Mouse (Mus musculus) MEL (cell line): ENCODE measurements around the gene Crcp. TPM values are rescaled to one million over a fixed set of nuclear protein-coding genes. Genes with fewer than 3 reads are reported as not detected.

Experiments
- DNase-seq: peaks from one replicate; pipeline ENCODE4 v3.0.0; 2011; ENCODE audit warnings: low read depth, low spot score
- H3K27ac ChIP-seq: 2 replicates; pipeline ENCODE4 v1.5.1; 2012; ENCODE audit warnings: low read depth, mild to moderate bottlenecking, control low read depth, low read length, moderate library complexity; ENCODE audit not compliant: control insufficient read depth
- H3K27me3 ChIP-seq, 2 experiments: fragments of 150-350 bp in 1 of 2; sonication (generic) in 1 of 2; 2 replicates each; pipeline ENCODE4 v1.6.1; 2012; ENCODE audit warnings: low read length in 2 of 2, mild to moderate bottlenecking in 2 of 2, improper control_type of control experiment in 1 of 2, moderate library complexity in 1 of 2; ENCODE audit not compliant: insufficient read depth in 2 of 2, control insufficient read depth in 1 of 2
- H3K36me3 ChIP-seq, 2 experiments: 2 replicates each; pipeline ENCODE4 v1.6.1; 2012 to 2014; ENCODE audit warnings: low read length in 2 of 2, improper control_type of control experiment in 1 of 2, inconsistent platforms in 1 of 2, mild to moderate bottlenecking in 1 of 2; ENCODE audit not compliant: insufficient read depth in 2 of 2, control insufficient read depth in 1 of 2
- H3K4me1 ChIP-seq, 2 experiments: fragments of 150-350 bp in 1 of 2; sonication (generic) in 1 of 2; 2 replicates each; pipeline ENCODE4 v1.6.1; 2012; ENCODE audit warnings: low read length in 2 of 2, improper control_type of control experiment in 1 of 2, mild to moderate bottlenecking in 1 of 2; ENCODE audit not compliant: insufficient read depth in 2 of 2, control insufficient read depth in 1 of 2
- H3K4me3 ChIP-seq, 2 experiments: fragments of 150-350 bp in 1 of 2; sonication (generic) in 1 of 2; 2 replicates each; pipeline ENCODE4 v1.5.1; 2012; ENCODE audit warnings: low read depth in 2 of 2, low read length in 2 of 2, mild to moderate bottlenecking in 2 of 2, moderate library complexity in 2 of 2, control low read depth in 1 of 2, improper control_type of control experiment in 1 of 2; ENCODE audit not compliant: control insufficient read depth in 1 of 2, insufficient read depth in 1 of 2
- H3K79me2 ChIP-seq: 2 replicates; pipeline ENCODE4 v1.6.1; 2012; ENCODE audit warnings: mild to moderate bottlenecking, low read length, moderate library complexity; ENCODE audit not compliant: control insufficient read depth, poor library complexity, insufficient read depth
- H3K9ac ChIP-seq: 2 replicates; pipeline ENCODE4 v1.6.1; 2012; ENCODE audit warnings: low read depth, mild to moderate bottlenecking, control low read depth, low read length, moderate library complexity; ENCODE audit not compliant: control insufficient read depth, poor library complexity, severe bottlenecking
- H3K9me3 ChIP-seq: fragments of 150-350 bp; sonication (generic); replicated peaks from 2 replicates; pipeline ENCODE4 v1.6.1; 2012; ENCODE audit warnings: mild to moderate bottlenecking, low read length, improper control_type of control experiment, moderate library complexity; ENCODE audit not compliant: insufficient read depth
- CHD1 ChIP-seq: IDR thresholded peaks from 2 replicates; pipeline ENCODE4 v1.6.1; 2012; ENCODE audit warnings: low read depth, mild to moderate bottlenecking, inconsistent platforms, low read length, improper control_type of control experiment
- CTCF ChIP-seq, 3 experiments: IDR thresholded peaks in 2 of 3; conservative IDR thresholded peaks in 1 of 3; 2 replicates each; pipeline ENCODE4 v1.5.1; 2011 to 2012; ENCODE audit warnings: low read length in 3 of 3, low read depth in 2 of 3, mild to moderate bottlenecking in 2 of 3, improper control_type of control experiment in 1 of 3, inconsistent platforms in 1 of 3, mixed read lengths in 1 of 3, moderate library complexity in 1 of 3; ENCODE audit not compliant: control insufficient read depth in 1 of 3, insufficient read depth in 1 of 3, poor library complexity in 1 of 3, severe bottlenecking in 1 of 3
- ELF1 ChIP-seq: IDR thresholded peaks from 2 replicates; pipeline ENCODE4 v1.6.1; 2014; ENCODE audit warnings: low read depth, mild to moderate bottlenecking, inconsistent platforms, low read length, improper control_type of control experiment, moderate library complexity
- ETS1 ChIP-seq: IDR thresholded peaks from 2 replicates; pipeline ENCODE4 v1.6.1; 2012; ENCODE audit warnings: low read depth, mild to moderate bottlenecking, inconsistent platforms, low read length, improper control_type of control experiment, moderate library complexity
- GATA1 ChIP-seq: IDR thresholded peaks from 2 replicates; pipeline ENCODE4 v1.6.1; 2011; ENCODE audit warnings: low read depth, low read length, improper control_type of control experiment
- JUND ChIP-seq: IDR thresholded peaks from 2 replicates; pipeline ENCODE4 v1.6.1; 2011; ENCODE audit warnings: low read depth, mild to moderate bottlenecking, improper control_type of control experiment, low read length
- KAT2A ChIP-seq: conservative IDR thresholded peaks from 2 replicates; pipeline ENCODE4 v1.6.1; 2012; ENCODE audit warnings: low read depth, low read length, improper control_type of control experiment, inconsistent platforms
- MAFK ChIP-seq: IDR thresholded peaks from 2 replicates; pipeline ENCODE4 v1.6.1; 2011; ENCODE audit warnings: low read depth, mild to moderate bottlenecking, low read length, improper control_type of control experiment, borderline replicate concordance
- MAX ChIP-seq: IDR thresholded peaks from 2 replicates; pipeline ENCODE4 v1.6.1; 2011; ENCODE audit warnings: low read length, improper control_type of control experiment
- MAZ ChIP-seq: IDR thresholded peaks from 2 replicates; pipeline ENCODE4 v1.6.1; 2012; ENCODE audit warnings: low read depth, mild to moderate bottlenecking, inconsistent platforms, low read length, improper control_type of control experiment
- MEF2A ChIP-seq: IDR thresholded peaks from 2 replicates; pipeline ENCODE4 v1.6.1; 2014; ENCODE audit warnings: low read depth, mild to moderate bottlenecking, inconsistent platforms, low read length, improper control_type of control experiment; ENCODE audit not compliant: poor library complexity, insufficient replicate concordance, severe bottlenecking; ENCODE audit errors: extremely low read depth
- MXI1 ChIP-seq: IDR thresholded peaks from 2 replicates; pipeline ENCODE4 v1.6.1; 2011; ENCODE audit warnings: mild to moderate bottlenecking, low read depth, low read length, improper control_type of control experiment
- MYB ChIP-seq: IDR thresholded peaks from 2 replicates; pipeline ENCODE4 v1.6.1; 2011; ENCODE audit warnings: mild to moderate bottlenecking, low read depth, low read length, improper control_type of control experiment
- MYC ChIP-seq: IDR thresholded peaks from 2 replicates; pipeline ENCODE4 v1.6.1; 2011; ENCODE audit warnings: low read depth, mild to moderate bottlenecking, low read length, improper control_type of control experiment, moderate library complexity
- POLR2A ChIP-seq, 2 experiments: IDR thresholded peaks; 2 replicates each; pipeline ENCODE4 v1.6.1; 2011 to 2012; ENCODE audit warnings: low read length in 2 of 2, mild to moderate bottlenecking in 2 of 2, control low read depth in 1 of 2, improper control_type of control experiment in 1 of 2, low read depth in 1 of 2, moderate library complexity in 1 of 2; ENCODE audit not compliant: control insufficient read depth in 1 of 2, insufficient read depth in 1 of 2, poor library complexity in 1 of 2
- POLR2AphosphoS5 ChIP-seq: IDR thresholded peaks from 2 replicates; pipeline ENCODE4 v1.6.1; 2012; ENCODE audit warnings: low read depth, borderline replicate concordance, mild to moderate bottlenecking, inconsistent platforms, low read length, moderate library complexity, mixed read lengths
- RAD21 ChIP-seq: IDR thresholded peaks from 2 replicates; pipeline ENCODE4 v1.6.1; 2011; ENCODE audit warnings: mild to moderate bottlenecking, low read depth, low read length, improper control_type of control experiment
- RCOR1 ChIP-seq: IDR thresholded peaks from 2 replicates; pipeline ENCODE4 v1.6.1; 2012; ENCODE audit warnings: low read depth, mild to moderate bottlenecking, inconsistent platforms, low read length, improper control_type of control experiment
- SIN3A ChIP-seq: IDR thresholded peaks from 2 replicates; pipeline ENCODE4 v1.6.1; 2012; ENCODE audit warnings: low read length, improper control_type of control experiment, inconsistent platforms
- SMC3 ChIP-seq: IDR thresholded peaks from 2 replicates; pipeline ENCODE4 v1.6.1; 2011; ENCODE audit warnings: low read depth, low read length, improper control_type of control experiment
- TAL1 ChIP-seq: IDR thresholded peaks from 2 replicates; pipeline ENCODE4 v1.6.1; 2012; ENCODE audit warnings: mild to moderate bottlenecking, inconsistent platforms, low read length, moderate library complexity, mixed read lengths
- TBP ChIP-seq: IDR thresholded peaks from 2 replicates; pipeline ENCODE4 v1.8.0; 2011; ENCODE audit warnings: low read depth, low read length, improper control_type of control experiment
- TCF12 ChIP-seq: IDR thresholded peaks from 2 replicates; pipeline ENCODE4 v1.6.1; 2014; ENCODE audit warnings: low read depth, mild to moderate bottlenecking, inconsistent platforms, low read length, improper control_type of control experiment, moderate library complexity
- USF1 ChIP-seq: IDR thresholded peaks from 2 replicates; pipeline ENCODE4 v1.6.1; 2014; ENCODE audit warnings: low read depth, mild to moderate bottlenecking, inconsistent platforms, low read length, improper control_type of control experiment, moderate library complexity
- ZC3H11A ChIP-seq: IDR thresholded peaks from 2 replicates; pipeline ENCODE4 v1.6.1; 2012; ENCODE audit warnings: low read depth, mild to moderate bottlenecking, inconsistent platforms, low read length, improper control_type of control experiment
- ZKSCAN1 ChIP-seq: IDR thresholded peaks from 2 replicates; pipeline ENCODE4 v1.6.1; 2012; ENCODE audit warnings: low read depth, mild to moderate bottlenecking, inconsistent platforms, low read length, improper control_type of control experiment, moderate library complexity
- ZNF384 ChIP-seq: IDR thresholded peaks from 2 replicates; pipeline ENCODE4 v1.6.1; 2012; ENCODE audit warnings: low read depth, mild to moderate bottlenecking, inconsistent platforms, low read length, improper control_type of control experiment
- polyA plus RNA-seq, 2 experiments: library from polyadenylated mRNA; stranded (reverse) in 1 of 2; unstranded in 1 of 2; fragments of >175 nt in 1 of 2; fragments of >200 nt in 1 of 2; gene quantifications; 2 replicates each; pipeline versions ENCODE4 v1.2.1 to v1.2.4; 2012; ENCODE audit warnings: low replicate concordance in 2 of 2, low read depth in 1 of 2; ENCODE audit not compliant: insufficient read length in 2 of 2, insufficient read depth in 1 of 2, missing spikeins in 1 of 2
- total RNA-seq: library from RNA; depleted of rRNA; stranded (reverse); fragments of 300-350 nt; gene quantifications from 2 replicates; pipeline ENCODE4 v1.2.3, GENCODE M21; 2012

The Crcp gene
- total and polyA plus RNA-seq, 3 experiments = 56.2 to 69.6 TPM; not detected in 1

GRCm38 (mm10) chr5:130044201-130044695 lies 15.2 kb downstream of the Crcp start:
- Histone ChIP-seq H3K79me2 (no peaks in the 10 kb centered on the region), H3K27ac (no peak overlapping the region), H3K4me1 (no peaks in the 10 kb centered on the region), H3K9ac (no peak overlapping the region), H3K9me3 (no peaks in the 10 kb centered on the region), H3K4me3 (no peak overlapping the region), H3K27me3 (no peaks in the 10 kb centered on the region), H3K36me3 (peaks cover 0 to 37% of the 10 kb centered on the region in 2 experiments; a peak in 2 of 4 replicates)
- TF ChIP-seq CTCF (IDR thresholded peaks at IDR 0.05 in 2 of 3, conservative IDR thresholded peaks at IDR 0.05 in 1 of 3; ENCODE audit: control insufficient read depth in 1 of 3, insufficient read depth in 1 of 3, low read depth in 2 of 3, low read length in 3 of 3, poor library complexity in 1 of 3, severe bottlenecking in 1 of 3) = peak; percentile 31 to 63 (median 41)
- TF ChIP-seq USF1 = no peak
- no peak for TF ChIP-seq GATA1
- no peak for TF ChIP-seq MYB
- no peak for TF ChIP-seq MEF2A
- no peak for TF ChIP-seq ZKSCAN1
- no peak for TF ChIP-seq ETS1
- no peak for TF ChIP-seq TCF12
- peak; percentile 45 for TF ChIP-seq RAD21
- TF ChIP-seq MAFK = no peak
- no peak for TF ChIP-seq ELF1
- no peak for TF ChIP-seq RCOR1
- no peak for TF ChIP-seq MYC
- no peak for TF ChIP-seq TBP
- peak; percentile 40; the same call in 1 of the 2 replicates for TF ChIP-seq ZC3H11A
- peak; percentile 62 for TF ChIP-seq SMC3
- no peak for TF ChIP-seq KAT2A
- DNase-seq = peak; percentile 57

DNA sequence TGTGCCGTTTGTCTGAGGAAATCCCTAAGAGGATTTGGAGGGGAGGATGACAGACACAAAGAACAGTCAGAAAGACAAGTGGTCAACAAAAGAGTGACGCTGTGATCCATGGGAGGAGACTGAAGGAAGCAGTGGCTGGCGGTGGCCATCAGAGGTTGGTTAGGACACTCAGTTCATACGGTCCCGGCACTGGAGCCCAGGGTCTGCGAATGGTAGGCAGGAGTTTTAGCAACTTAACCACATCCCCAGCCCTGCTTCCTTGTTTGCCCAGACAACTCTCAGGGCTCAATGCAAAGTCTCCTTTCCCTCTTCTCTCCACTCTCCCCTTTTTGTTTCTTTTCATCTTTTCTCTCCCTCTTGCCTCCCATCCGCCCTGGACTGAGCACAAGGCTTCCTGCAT lies 17.0 kb downstream of the Crcp start:
- no peaks in the 10 kb centered on the region for H3K9me3 ChIP-seq
- no peaks in the 10 kb centered on the region for H3K4me1 ChIP-seq
- H3K79me2 ChIP-seq = no peaks in the 10 kb centered on the region
- H3K9ac ChIP-seq = no peak overlapping the region
- H3K36me3 ChIP-seq = peaks cover 0 to 31% of the 10 kb centered on the region in 2 experiments; a peak in 2 of 4 replicates
- no peak overlapping the region for H3K27ac ChIP-seq
- no peaks in the 10 kb centered on the region for H3K27me3 ChIP-seq
- DNase-seq = no peak
- H3K4me3 ChIP-seq = no peak overlapping the region
- TF ChIP-seq KAT2A (no peak), MXI1 (no peak), POLR2A (IDR thresholded peaks at IDR 0.05; ENCODE audit: control insufficient read depth in 1 of 2, insufficient read depth in 1 of 2, low read depth in 1 of 2, low read length in 2 of 2, poor library complexity in 1 of 2) (no peak), SMC3 (no peak), POLR2AphosphoS5 (no peak), TAL1 (no peak), MAX (no peak), ZNF384 (no peak), ETS1 (no peak), JUND (no peak), GATA1 (no peak), CHD1 (no peak), MAZ (no peak), SIN3A (no peak), MEF2A (no peak)
- TF ChIP-seq, all 39 proteins: peak for 0
